22 mouse cellular contexts compared by ENCODE assay signal in genomic region chr19:55190065-55190464, GRCm38 (mm10). TPM values are rescaled to one million over a fixed set of nuclear protein-coding genes. Genes with fewer than 3 reads are reported as not detected.
DNase-seq lines count a peak whose midpoint lies in the region; ATAC-seq and TF ChIP-seq lines count a peak whose summit lies in the region.
"Had no signal": no experiment of that assay in that cellular context is flagged by ENCODE, and none has a peak within 500 bp of the region (broad histone marks: within the 10 kb centered on the region; RNA-seq: fewer than 3 reads in every experiment).

No protein-coding gene starts in this region.

- H3K9ac ChIP-seq in forebrain, embryonic 16.5 days (replicated peaks; ENCODE audit: low read depth, low read length) = no peak overlapping the region
- H3K9ac ChIP-seq: heart, embryonic 13.5 days; hindbrain, embryonic 14.5 days; liver, embryonic 14.5 days; midbrain, embryonic 12.5 days had no signal

- H3K4me1 ChIP-seq in kidney, adult 2 months (ENCODE audit: control insufficient read depth, insufficient read depth, low read length) = 0 out of 2 replicates have a peak, but pooled peaks cover 7% of the 10 kb centered on the region
- H3K4me1 ChIP-seq in forebrain, embryonic 16.5 days (replicated peaks; ENCODE audit: control insufficient read depth, insufficient read depth, low read length) = peaks cover 7% of the 10 kb centered on the region

- WGBS in kidney, adult 2 months = 54% methylated on average over 5 of the region's 5 CpGs
- WGBS in forebrain, embryonic 16.5 days = 90% methylated on average over 5 of the region's 5 CpGs

- no peak overlapping the region for H3K4me3 ChIP-seq in kidney, adult 2 months (ENCODE audit: insufficient read depth, low read depth, low read length)
- H3K4me3 ChIP-seq in forebrain, embryonic 16.5 days (replicated peaks; ENCODE audit: low read length) = no peak overlapping the region
- H3K4me3 ChIP-seq: heart, embryonic 13.5 days; midbrain, embryonic 12.5 days; myocyte had no signal

- no peaks in the 10 kb centered on the region for H3K36me3 ChIP-seq in kidney, adult 2 months (ENCODE audit: control insufficient read depth, insufficient read depth, low read length)
- H3K36me3 ChIP-seq in forebrain, embryonic 16.5 days (ENCODE audit: control insufficient read depth, insufficient read depth) = no peaks in the 10 kb centered on the region
- H3K36me3 ChIP-seq: heart, embryonic 13.5 days; midbrain, embryonic 12.5 days had no signal

- H3K4me2 ChIP-seq in forebrain, embryonic 16.5 days (ENCODE audit: low read length) = no peak overlapping the region
- H3K4me2 ChIP-seq: heart, embryonic 13.5 days; hindbrain, embryonic 14.5 days; midbrain, embryonic 12.5 days had no signal

- no peak for ATAC-seq in megakaryocyte progenitor cell, adult 5-6 weeks (replicated peaks; ENCODE audit: poor library complexity)
- no peak for ATAC-seq in forebrain, embryonic 16.5 days
- ATAC-seq: forebrain, embryonic 14.5 days had no signal

- no peaks in the 10 kb centered on the region for H3K9me3 ChIP-seq in forebrain, embryonic 16.5 days (ENCODE audit: control insufficient read depth, low read length)
- H3K9me3 ChIP-seq: heart, embryonic 13.5 days; midbrain, embryonic 12.5 days had no signal

- H3K27me3 ChIP-seq in kidney, adult 2 months (replicated peaks; ENCODE audit: control insufficient read depth, insufficient read depth, low read length) = no peaks in the 10 kb centered on the region
- H3K27me3 ChIP-seq in forebrain, embryonic 16.5 days (replicated peaks; ENCODE audit: control insufficient read depth, insufficient read depth, low read length) = no peaks in the 10 kb centered on the region
- H3K27me3 ChIP-seq: heart, embryonic 13.5 days; midbrain, embryonic 12.5 days had no signal

- peak; percentile 55 for DNase-seq in kidney, adult 2 months
- no peak for DNase-seq in kidney, postnatal 4 days
- peak; percentile 70 to 85 for DNase-seq in gastrocnemius, adult 8-10 months (ENCODE audit: low spot score in 2 of 2)
- peak; percentile 36 for DNase-seq in heart, adult 8-10 months (ENCODE audit: low spot score)
- DNase-seq in kidney, postnatal 10 days = peak; percentile 44
- DNase-seq: adrenal gland, postnatal 14 days; cerebellum, adult 9-10 months; embryo, embryonic 11 days; left cerebral cortex, postnatal 4 days; right cerebral cortex, adult 18-20 months; spleen, adult 18-20 months; thymus, postnatal 25 days had no signal

- TF ChIP-seq CTCF in kidney, adult 2 months (conservative IDR thresholded peaks at IDR 0.05; ENCODE audit: insufficient read depth, insufficient read length, low read depth, low read length) = no peak

- H3K27ac ChIP-seq in kidney, adult 2 months (ENCODE audit: insufficient read depth, low read depth, low read length) = no peak overlapping the region
- H3K27ac ChIP-seq in forebrain, embryonic 16.5 days (ENCODE audit: low read length) = no peak overlapping the region
- H3K27ac ChIP-seq: heart, embryonic 13.5 days; hindbrain, embryonic 14.5 days; liver, embryonic 14.5 days; midbrain, embryonic 12.5 days had no signal

- no peak for TF ChIP-seq POLR2A in kidney, adult 2 months (IDR thresholded peaks at IDR 0.05; ENCODE audit: low read depth, low read length)

RNA-seq across cellular contexts. Expression of gene Tectb, which starts 9.5 kb away (rescaled TPM):
- 0.04 and 0.09 TPM in 2 replicates for polyA plus RNA-seq in kidney, adult 2 months (2012; rRNA removed)
- not detected for total RNA-seq in gastrocnemius, adult 8-10 months (2022)
- total RNA-seq in heart, adult 8-10 months (2022) = under 1 TPM; 0.14 to 0.41 (median 0.29) TPM
- not detected in 2 replicates for total RNA-seq in megakaryocyte progenitor cell, adult 5-6 weeks (2015)
- not detected in 2 replicates for total RNA-seq in megakaryocyte progenitor cell, adult 5-6 weeks (2017)
- not detected in 2 replicates for polyA plus RNA-seq in forebrain, embryonic 16.5 days (2015; fragmentation: Nextera tagmentation; extraction: Ambion mirVana)
- total RNA-seq: left cerebral cortex, postnatal 4 days; MEL had no signal
- polyA plus RNA-seq: heart, embryonic 13.5 days; large intestine, adult 2 months; myocyte had no signal

RNA-seq across cellular contexts. Expression of gene Gucy2g, which starts 51.0 kb away (rescaled TPM):
- 0.88 and 1.1 TPM in 2 replicates for polyA plus RNA-seq in kidney, adult 2 months (2012; rRNA removed)
- under 1 TPM; 0.17 to 0.34 (median 0.32) TPM for total RNA-seq in gastrocnemius, adult 8-10 months (2022)
- total RNA-seq in heart, adult 8-10 months (2022) = not detected
- total RNA-seq in megakaryocyte progenitor cell, adult 5-6 weeks (2015) = not detected in 2 replicates
- not detected in 2 replicates for total RNA-seq in megakaryocyte progenitor cell, adult 5-6 weeks (2017)
- not detected in 2 replicates for polyA plus RNA-seq in forebrain, embryonic 16.5 days (2015; fragmentation: Nextera tagmentation; extraction: Ambion mirVana)
- total RNA-seq: adrenal gland, postnatal 14 days had no signal
- polyA plus RNA-seq: heart, embryonic 13.5 days; midbrain, embryonic 12.5 days had no signal

Comparison
In these comparisons a context has a peak if more than half of its experiments do, and no peak if none do; other contexts are left out.
1. DNase-seq: peak in kidney, adult 2 months (single experiment), gastrocnemius, adult 8-10 months (2 of 2), heart, adult 8-10 months (single experiment) and kidney, postnatal 10 days (single experiment); none in kidney, postnatal 4 days (0 of 2).